Mouse (Mus musculus): Measurements from ENCODE around the gene Adra2b.

Adra2b gene

GRCm38 (mm10) chr2:127336497-127336832 is 26.5 kb upstream of the Adra2b start:
- CTCF ChIA-PET: interaction anchor here in 3 of 4 experiments (0.9 to 2.5 kb wide), 6 partner anchors 9 to 29 kb away, joined by 3 to 8 read pairs (median 3); partner anchors contain the start of gene Adra2b (in 2 of the 3)
- POLR2A ChIA-PET: interaction anchor here in 2 of 4 experiments (0.7 to 2.7 kb wide), 19 partner anchors 9 to 393 kb away, joined by 3 to 9 read pairs (median 4); partner anchors contain the start of genes Ciao1 (in 2 of the 2), Tmem127 (in 2 of the 2), Adra2b (in 1 of the 2) and Gpat2 (in 1 of the 2)

- CTCF ChIA-PET: interaction anchor here in 3 of 4 experiments (0.9 to 2.5 kb wide), 8 partner anchors 9 to 39 kb away, joined by 3 to 8 read pairs (median 3); partner anchors contain the start of gene Adra2b (in 3 of the 3)
- POLR2A ChIA-PET: interaction anchor here in 3 of 4 experiments (0.9 to 2.7 kb wide), 16 partner anchors 9 to 392 kb away, joined by 3 to 9 read pairs (median 4); partner anchors contain the start of genes Adra2b (in 2 of the 3), Ciao1 (in 1 of the 3), Gpat2 (in 1 of the 3) and Mrps5 (in 1 of the 3)
Observed at GRCm38 (mm10) chr2:127336885-127337284, 26.1 kb upstream of the Adra2b start.

GRCm38 (mm10) chr2:127337531-127337930 is 25.5 kb upstream of the Adra2b start:
- ChIA-PET POLR2A (interaction anchor here in 3 of 4 experiments (0.9 to 1.9 kb wide), 8 partner anchors 9 to 250 kb away, joined by 3 to 5 read pairs (median 4); partner anchors contain the start of genes Adra2b (in 2 of the 3), Gpat2 (in 1 of the 3), Mrps5 (in 1 of the 3) and Zfp661 (in 1 of the 3)), CTCF (interaction anchor here in 2 of 4 experiments (0.6 to 2.5 kb wide), 6 partner anchors 9 to 170 kb away, joined by 3 to 8 read pairs (median 4); partner anchors contain the start of gene Adra2b (in 2 of the 2))

GRCm38 (mm10) chr2:127338012-127338411 is 25.0 kb upstream of the Adra2b start:
- ChIA-PET CTCF (interaction anchor here in 2 of 4 experiments (0.6 to 2.5 kb wide), 6 partner anchors 9 to 169 kb away, joined by 3 to 8 read pairs (median 4); partner anchors contain the start of gene Adra2b (in 2 of the 2)), POLR2A (interaction anchor here in 3 of 4 experiments (0.9 to 1.2 kb wide), 5 partner anchors 8 to 155 kb away, joined by 3 to 4 read pairs (median 3); partner anchors contain the start of gene Adra2b (in 2 of the 3))

GRCm38 (mm10) chr2:127338416-127338815 is 24.6 kb upstream of the Adra2b start, which contains the start of gene Astl:
TSS of gene Astl (plus strand) at chr2:127338639.
- POLR2A ChIA-PET: interaction anchor here in 1 of 4 experiments (1.1 to 1.2 kb wide), 2 partner anchors 80 to 155 kb away, joined by 3 to 4 read pairs; no protein-coding TSS in a partner anchor
- CTCF ChIA-PET: interaction anchor here in 1 of 4 experiments (0.6 to 1.4 kb wide), 2 partner anchors 24 to 169 kb away, joined by 3 read pairs; partner anchors contain the start of gene Adra2b

- CTCF ChIA-PET: no interaction called here
- POLR2A ChIA-PET: interaction anchor here in 2 of 4 experiments (0.5 to 1.1 kb wide), 3 partner anchors 65 to 199 kb away, joined by 3 to 4 read pairs (median 4); no protein-coding TSS in a partner anchor
Observed at GRCm38 (mm10) chr2:127338833-127339232, 24.2 kb upstream of the Adra2b start.

GRCm38 (mm10) chr2:127339262-127339661 is 23.7 kb upstream of the Adra2b start:
- POLR2A ChIA-PET: interaction anchor here in 2 of 4 experiments (0.5 to 1.1 kb wide), 3 partner anchors 65 to 199 kb away, joined by 3 to 4 read pairs (median 4); no protein-coding TSS in a partner anchor
- CTCF ChIA-PET: no interaction called here

GRCm38 (mm10) chr2:127341159-127341558 is 21.8 kb upstream of the Adra2b start:
- ChIA-PET CTCF (interaction anchor here (0.5 to 1.8 kb wide), 31 partner anchors 10 to 343 kb away, joined by 3 to 11 read pairs (median 4); partner anchors contain the start of genes Adra2b (in 1 of the 4), Blvra (in 1 of the 4), Ciao1 (in 1 of the 4) and Tmem127 (in 1 of the 4)), POLR2A (interaction anchor here in 1 of 4 experiments (0.7 kb wide), 1 partner anchor 281 kb away, joined by 3 read pairs; no protein-coding TSS in a partner anchor)

- ChIA-PET CTCF (interaction anchor here in 2 of 4 experiments (1.0 to 1.4 kb wide), 3 partner anchors 9 to 10 kb away, joined by 3 read pairs; partner anchors contain the start of gene Dusp2 (in 1 of the 2)), POLR2A (interaction anchor here in 1 of 4 experiments (1.4 kb wide), 1 partner anchor 9 kb away, joined by 3 read pairs; no protein-coding TSS in a partner anchor)
Observed at GRCm38 (mm10) chr2:127346334-127346733, 16.7 kb upstream of the Adra2b start.

GRCm38 (mm10) chr2:127347147-127347985 is 15.6 kb upstream of the Adra2b start:
- POLR2A ChIA-PET: no interaction called here
- CTCF ChIA-PET: interaction anchor here in 2 of 4 experiments (1.0 to 1.4 kb wide), 2 partner anchors 10 to 11 kb away, joined by 3 read pairs; partner anchors contain the start of gene Dusp2 (in 1 of the 2)

GRCm38 (mm10) chr2:127353881-127354280 is 9.1 kb upstream of the Adra2b start:
- ChIA-PET CTCF (no interaction called here), POLR2A (no interaction called here)

GRCm38 (mm10) chr2:127363282-127363652 is 259 bp downstream of the Adra2b start:
- ChIA-PET CTCF (interaction anchor here (0.6 to 3.4 kb wide), 40 partner anchors 11 to 891 kb away, joined by 3 to 20 read pairs (median 4); partner anchors contain the start of genes Gpat2 (in 2 of the 4), Dusp2 (in 1 of the 4) and Fahd2a (in 1 of the 4)), POLR2A (interaction anchor here in 3 of 4 experiments (0.7 to 2.9 kb wide), 34 partner anchors 8 to 321 kb away, joined by 3 to 19 read pairs (median 4); partner anchors contain the start of genes Dusp2 (in 2 of the 3), Fahd2a (in 2 of the 3), Gpat2 (in 2 of the 3) and Mrps5 (in 1 of the 3))

GRCm38 (mm10) chr2:127363696-127364095 is 688 bp downstream of the Adra2b start:
- CTCF ChIA-PET: interaction anchor here in 3 of 4 experiments (1.1 to 3.4 kb wide), 10 partner anchors 12 to 137 kb away, joined by 3 to 20 read pairs (median 7); partner anchors contain the start of genes Gpat2 (in 2 of the 3) and Fahd2a (in 1 of the 3)
- POLR2A ChIA-PET: interaction anchor here in 3 of 4 experiments (0.6 to 2.9 kb wide), 12 partner anchors 7 to 118 kb away, joined by 3 to 19 read pairs (median 6); partner anchors contain the start of genes Dusp2 (in 2 of the 3), Fahd2a (in 1 of the 3), Gpat2 (in 1 of the 3) and Stard7 (in 1 of the 3)

GRCm38 (mm10) chr2:127364452-127364851 is 1.4 kb downstream of the Adra2b start:
- ChIA-PET POLR2A (interaction anchor here in 3 of 4 experiments (0.6 to 2.9 kb wide), 6 partner anchors 10 to 409 kb away, joined by 4 to 19 read pairs (median 8); partner anchors contain the start of gene Fahd2a (in 1 of the 3)), CTCF (interaction anchor here in 2 of 4 experiments (2.1 to 3.4 kb wide), 3 partner anchors 11 to 70 kb away, joined by 5 to 20 read pairs (median 12); partner anchors contain the start of gene Gpat2 (in 1 of the 2))

GRCm38 (mm10) chr2:127367126-127367820 is 4.3 kb downstream of the Adra2b start:
- ChIA-PET POLR2A (interaction anchor here in 2 of 4 experiments (0.6 to 2.6 kb wide), 5 partner anchors 8 to 77 kb away, joined by 3 to 5 read pairs (median 3); partner anchors contain the start of genes Dusp2 (in 1 of the 2) and Fahd2a (in 1 of the 2)), CTCF (no interaction called here)

GRCm38 (mm10) chr2:127369703-127370376 is 6.8 kb downstream of the Adra2b start:
- POLR2A ChIA-PET: interaction anchor here in 3 of 4 experiments (0.6 to 3.3 kb wide), 6 partner anchors 7 to 475 kb away, joined by 3 to 15 read pairs (median 4); partner anchors contain the start of gene Adra2b (in 2 of the 3)
- CTCF ChIA-PET: interaction anchor here in 2 of 4 experiments (0.6 kb wide), 2 partner anchors 98 to 131 kb away, joined by 3 read pairs; no protein-coding TSS in a partner anchor

All from embryonic stem cell, embryonic (primary cell).